Mouse (Mus musculus): ENCODE data around the gene Kynu.

The Kynu gene

DNA sequence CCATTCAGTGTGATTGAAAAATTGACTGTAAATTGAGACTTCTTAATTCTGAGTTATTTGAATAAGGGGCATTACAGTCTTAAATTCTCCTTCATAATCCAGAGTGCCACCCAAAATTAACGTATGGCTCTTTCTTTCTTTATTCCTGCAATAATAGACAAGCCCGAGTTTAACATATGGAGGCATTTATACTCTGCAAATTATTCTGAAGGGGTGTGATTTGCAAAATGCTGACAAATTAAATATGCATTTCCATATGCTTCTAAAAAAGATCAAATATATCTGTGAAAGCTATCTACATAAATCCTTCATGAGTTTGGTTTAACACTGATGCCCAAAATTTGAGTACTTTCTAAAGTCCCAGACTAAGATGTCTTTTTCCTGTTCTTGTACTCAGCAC, 91.8 kb downstream of the Kynu start:
- CTCF ChIA-PET: no interaction called here

DNA sequence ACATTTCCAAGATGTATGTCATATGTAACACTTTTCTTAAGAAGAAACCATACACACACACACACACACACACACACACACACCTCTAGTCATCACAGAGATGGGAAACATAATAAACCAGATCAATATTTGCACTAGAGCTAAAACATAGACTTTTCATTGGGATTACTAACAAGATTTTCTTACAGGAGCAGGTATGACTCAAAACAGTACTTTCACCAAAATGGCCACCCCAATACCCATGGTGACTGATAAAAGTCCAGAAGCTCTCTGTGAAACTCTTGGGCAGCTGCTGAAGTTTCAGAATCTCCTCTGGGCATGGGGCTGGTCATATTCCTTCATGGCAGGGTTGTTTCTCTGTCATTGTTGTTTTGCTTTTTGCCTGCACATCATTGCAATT, 114.5 kb downstream of the Kynu start:
- CTCF ChIA-PET: no interaction called here

- CTCF ChIA-PET: no interaction called here
These were observed 118.5 kb downstream of the Kynu start for GRCm38 (mm10) chr2:43673619-43674018.

GRCm38 (mm10) chr2:43674098-43674497, 119.0 kb downstream of the Kynu start:
- CTCF ChIA-PET: no interaction called here

GRCm38 (mm10) chr2:43675277-43675676, 120.1 kb downstream of the Kynu start:
- CTCF ChIA-PET: no interaction called here

DNA sequence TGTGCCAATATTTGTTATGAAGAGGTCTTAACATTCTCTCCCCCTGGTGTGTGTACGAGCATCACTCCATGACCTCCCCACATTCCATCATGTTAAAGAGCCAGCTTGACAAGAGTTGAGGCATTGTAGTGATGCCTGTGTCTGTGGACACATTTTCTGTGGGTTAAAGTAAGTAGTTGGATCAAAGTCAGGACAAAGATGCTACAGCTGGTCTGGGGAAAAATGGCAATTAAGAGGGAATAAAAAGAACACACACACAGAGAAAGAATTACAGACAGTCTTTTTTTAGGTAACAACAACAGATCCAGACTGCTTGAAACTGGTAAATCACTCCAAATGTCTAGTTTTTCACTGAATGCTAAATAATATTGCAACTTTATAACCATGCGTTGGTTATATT, 135.3 kb downstream of the Kynu start:
- CTCF ChIA-PET: no interaction called here

DNA sequence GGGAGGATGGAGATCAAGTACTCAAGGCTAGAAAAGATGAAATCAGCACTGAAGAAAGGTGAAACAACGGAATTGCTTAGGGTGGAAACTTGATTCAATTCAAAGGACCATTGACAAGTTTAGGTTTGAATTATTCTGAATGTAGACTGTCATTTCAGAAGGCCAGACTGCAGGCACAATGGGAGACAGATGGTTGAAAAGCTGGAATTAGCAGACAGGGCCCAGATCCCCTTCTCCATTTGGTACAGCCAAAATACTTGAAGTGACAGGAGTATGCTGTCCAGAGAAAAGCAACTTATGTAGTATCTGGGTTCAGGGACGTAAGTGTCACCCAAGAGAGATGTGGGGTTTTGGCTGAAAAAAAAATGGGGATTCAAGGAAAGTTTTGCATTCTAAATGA, 136.2 kb downstream of the Kynu start:
- CTCF ChIA-PET: no interaction called here

DNA sequence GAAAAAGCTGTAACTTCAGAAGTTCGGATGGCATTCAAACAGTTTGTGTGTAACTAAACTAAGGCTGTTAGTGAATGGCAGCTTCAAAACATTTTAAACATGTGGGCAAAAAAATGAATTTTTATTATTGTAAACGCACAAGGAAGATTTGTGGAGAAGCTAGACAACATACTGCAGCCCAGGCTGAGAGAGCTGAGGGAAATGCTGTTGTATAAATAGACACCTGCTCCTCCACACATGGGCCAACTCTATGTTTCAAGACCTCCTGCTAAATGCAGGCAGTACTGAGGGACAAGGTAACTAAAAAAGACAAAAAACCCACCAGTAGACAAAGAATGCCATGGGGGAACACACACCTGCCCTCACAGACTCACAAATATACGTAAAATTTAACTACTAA, 140.5 kb downstream of the Kynu start:
- CTCF ChIA-PET: no interaction called here

DNA sequence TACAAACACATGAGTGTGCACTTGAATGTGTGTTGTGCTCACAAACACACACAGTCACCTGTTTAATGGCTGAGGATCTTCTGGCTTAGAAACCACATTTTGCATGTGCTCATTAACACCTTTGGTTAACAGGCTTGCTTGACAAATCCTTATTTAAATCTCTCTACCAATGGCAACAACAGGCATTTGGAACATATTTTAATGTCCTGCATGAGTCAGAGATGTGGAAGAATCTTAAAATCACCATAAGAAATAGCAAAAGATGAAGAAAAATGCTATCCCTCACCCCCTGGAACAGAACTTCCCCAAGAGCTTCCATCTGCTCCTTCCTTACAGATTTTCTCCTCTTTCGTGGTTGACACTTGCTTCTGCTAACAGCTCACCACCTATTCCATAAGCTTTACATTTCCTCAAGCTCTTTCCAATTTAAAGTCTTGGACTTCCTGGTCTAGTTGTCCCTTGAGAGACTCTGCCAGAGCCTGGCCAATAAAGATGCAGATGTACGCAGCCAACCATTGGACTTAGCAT, 157.5 kb downstream of the Kynu start:
- CTCF ChIA-PET: no interaction called here

DNA sequence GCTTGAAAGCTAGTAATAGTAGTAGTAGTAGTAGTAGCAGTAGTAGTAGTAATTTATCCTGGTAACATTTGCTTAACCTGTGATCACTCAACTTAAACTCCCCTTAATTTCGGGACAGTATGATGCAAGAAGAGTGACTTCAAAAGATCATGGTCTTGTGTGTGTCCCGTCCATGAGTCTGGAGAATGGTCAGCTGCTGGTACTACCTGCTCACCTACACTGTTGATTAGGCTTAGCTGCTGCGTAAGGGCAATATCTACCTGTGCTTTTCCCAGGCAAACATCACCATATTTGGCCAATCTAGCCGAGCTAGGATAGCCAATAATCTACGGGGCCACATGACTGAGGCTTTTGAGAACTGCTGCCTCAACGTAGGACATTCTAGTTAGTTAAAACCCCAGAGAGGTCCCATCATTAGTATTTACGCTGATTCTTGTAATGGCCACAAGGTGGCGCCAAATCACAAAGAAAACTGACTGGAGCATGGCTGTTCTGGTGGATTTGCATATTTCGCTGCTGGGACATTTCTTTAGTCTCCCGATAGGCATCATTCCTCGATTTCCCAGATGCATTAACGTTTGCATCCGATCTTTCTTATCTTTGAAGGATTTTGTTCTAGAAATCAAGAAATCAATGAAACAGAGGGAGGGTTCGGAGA, 167.4 kb downstream of the Kynu start:
- CTCF ChIA-PET: interaction anchor here (0.6 to 1.9 kb wide), 2 partner anchors 129 to 337 kb away, joined by 5 to 9 read pairs; no protein-coding TSS in a partner anchor

- CTCF ChIA-PET: interaction anchor here (0.6 to 1.9 kb wide), 4 partner anchors 26 to 336 kb away, joined by 3 to 9 read pairs (median 4); no protein-coding TSS in a partner anchor
These were observed 168.0 kb downstream of the Kynu start for GRCm38 (mm10) chr2:43723104-43723541.

GRCm38 (mm10) chr2:43727181-43727580, 172.1 kb downstream of the Kynu start:
- CTCF ChIA-PET: interaction anchor here (0.6 to 0.8 kb wide), 4 partner anchors 27 to 244 kb away, joined by 3 to 4 read pairs (median 3); no protein-coding TSS in a partner anchor

DNA sequence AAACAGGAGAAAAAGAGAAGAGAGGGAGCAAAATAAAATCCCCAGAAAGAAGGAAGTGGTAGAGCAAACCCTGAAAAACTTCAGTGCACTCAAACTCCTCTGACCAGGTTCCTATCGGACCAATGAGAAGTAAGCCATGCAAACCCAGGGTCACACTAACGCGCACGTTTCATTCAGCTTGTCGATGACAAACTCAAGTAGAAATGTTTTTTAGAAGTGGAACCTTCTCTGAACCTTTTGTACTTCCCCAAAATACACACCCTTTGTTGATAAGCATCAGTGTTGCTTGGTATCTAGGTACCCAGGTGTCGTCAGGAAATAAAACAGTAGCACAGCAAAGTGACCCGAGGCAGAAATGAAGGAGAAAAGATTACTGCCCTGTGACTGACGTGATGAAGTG, 172.6 kb downstream of the Kynu start:
- CTCF ChIA-PET: interaction anchor here (0.6 to 0.8 kb wide), 4 partner anchors 28 to 244 kb away, joined by 3 to 4 read pairs (median 3); no protein-coding TSS in a partner anchor

DNA sequence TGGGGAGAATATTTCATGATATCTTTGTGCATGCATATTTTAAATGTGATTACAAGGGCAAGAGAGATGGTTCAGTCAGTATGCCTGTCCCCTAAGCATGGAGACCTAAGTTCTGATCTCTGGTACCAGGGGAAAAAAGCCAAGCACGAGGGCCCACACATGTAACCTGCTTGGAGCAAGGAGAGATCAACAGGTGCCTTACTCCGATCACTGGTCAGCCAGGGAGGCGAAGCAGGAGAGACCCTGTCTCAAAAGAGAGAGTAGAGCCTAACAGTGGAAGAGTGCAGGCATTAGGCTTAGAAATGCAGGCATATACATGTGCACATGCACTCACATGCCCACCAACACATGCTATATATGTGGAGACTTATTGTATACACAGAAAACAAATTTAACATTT, 173.7 kb downstream of the Kynu start:
- CTCF ChIA-PET: no interaction called here

Data from spleen, embryonic (tissue).